Mouse (Mus musculus): ENCODE measurements at regions not wholly inside any gene's neighbourhood (a gene's known extent, or its start where the extent isn't known, plus 50 kb on each side); places are given as distances from the start of the nearest gene placed in this dataset.
A peak's percentile ranks its signal among the peaks of the same experiment; 100 is the strongest.
"Not testable (repeated sequence)": the region's sequence is repeated elsewhere in the genome, so short reads cannot be mapped to it uniquely, and the experiment has no call there.

DNA sequence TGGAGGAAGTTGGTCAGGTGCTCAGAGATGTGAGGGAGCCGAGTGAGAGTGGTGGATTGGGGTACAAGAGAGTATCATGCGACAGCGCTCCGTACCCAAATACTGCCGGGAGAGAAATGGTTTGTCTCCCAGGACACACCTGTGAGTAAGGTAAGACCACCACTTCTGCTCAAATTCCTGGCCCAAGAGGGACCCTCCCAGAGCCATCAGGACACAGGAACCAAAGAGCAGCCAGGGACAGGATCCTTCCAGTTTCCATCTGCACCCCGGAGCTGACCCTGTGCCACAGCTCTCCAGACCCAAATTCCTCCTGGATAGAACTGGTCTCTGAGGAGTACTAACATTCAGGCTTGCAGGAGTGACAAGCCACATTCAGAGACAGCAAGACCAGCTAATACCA lies 185.2 kb upstream of the Peli2 start:
- no peak for DNase-seq

DNA sequence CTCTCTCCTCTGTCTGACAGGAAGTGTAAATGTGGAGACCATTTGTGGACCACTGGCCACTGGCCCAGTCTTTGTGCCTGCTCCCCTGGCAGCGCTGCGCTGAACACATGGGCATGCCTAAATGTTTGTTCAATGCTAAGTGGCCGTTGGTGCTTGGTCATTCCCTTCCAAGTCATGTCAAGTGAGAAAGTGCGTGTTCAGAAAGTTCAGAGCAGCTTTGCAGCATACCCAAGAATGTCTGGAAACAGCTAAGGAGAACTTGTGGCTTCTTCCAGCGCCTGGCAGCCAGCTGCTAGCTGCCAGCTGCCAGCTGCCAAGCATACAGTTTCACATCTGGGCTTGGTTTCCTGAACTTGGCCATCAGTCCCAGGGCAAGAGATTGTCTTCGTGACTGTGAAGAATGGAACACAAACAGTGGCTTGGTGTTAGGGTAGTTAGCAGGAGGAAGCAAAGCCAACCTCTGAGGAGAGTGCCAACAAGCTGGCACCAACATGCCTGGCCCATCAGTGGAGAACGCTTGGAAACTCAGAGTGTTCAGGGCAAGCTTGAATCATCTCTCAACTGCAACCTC lies 183.5 kb upstream of the Peli2 start:
- peak; percentile 71 to 83 for DNase-seq

DNA sequence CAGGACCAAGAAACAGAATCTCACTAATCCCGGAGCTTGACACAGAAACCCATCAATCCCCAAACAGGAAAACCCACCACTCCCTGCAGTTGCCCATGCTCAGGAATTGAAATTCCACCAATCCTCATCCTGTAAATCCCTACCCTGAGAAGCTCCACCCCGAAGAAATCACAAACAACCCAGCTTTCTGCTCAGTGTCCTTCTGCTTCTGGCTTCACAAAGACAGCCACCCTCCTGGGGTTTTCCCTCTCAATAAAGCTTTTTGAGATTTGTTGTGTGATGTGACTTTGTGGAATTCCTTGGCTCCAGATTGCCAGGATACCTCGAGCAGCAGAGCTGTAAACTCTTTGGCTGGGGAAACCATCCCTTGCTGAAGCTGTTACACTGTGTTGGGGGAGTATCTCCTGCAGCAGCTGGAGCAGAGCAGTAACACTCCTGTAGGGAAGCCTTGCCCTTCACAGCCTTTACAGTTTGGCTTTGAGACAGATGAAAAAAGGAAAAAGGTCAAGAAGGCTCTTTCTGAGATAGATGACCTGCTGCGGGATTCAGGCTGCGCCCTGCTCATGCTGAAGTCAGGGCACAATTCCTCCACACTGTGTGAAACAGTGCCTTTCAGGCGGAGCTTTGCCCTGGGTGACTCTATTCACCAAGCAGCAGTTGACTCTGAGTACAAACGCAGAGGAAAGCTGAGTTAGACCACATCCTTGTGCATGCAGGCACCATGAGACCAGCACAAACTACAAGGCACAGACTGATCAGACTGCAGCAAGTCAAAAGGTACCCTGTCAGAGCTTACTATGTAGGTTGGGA lies 180.6 kb upstream of the Peli2 start:
- no peak for DNase-seq

DNA sequence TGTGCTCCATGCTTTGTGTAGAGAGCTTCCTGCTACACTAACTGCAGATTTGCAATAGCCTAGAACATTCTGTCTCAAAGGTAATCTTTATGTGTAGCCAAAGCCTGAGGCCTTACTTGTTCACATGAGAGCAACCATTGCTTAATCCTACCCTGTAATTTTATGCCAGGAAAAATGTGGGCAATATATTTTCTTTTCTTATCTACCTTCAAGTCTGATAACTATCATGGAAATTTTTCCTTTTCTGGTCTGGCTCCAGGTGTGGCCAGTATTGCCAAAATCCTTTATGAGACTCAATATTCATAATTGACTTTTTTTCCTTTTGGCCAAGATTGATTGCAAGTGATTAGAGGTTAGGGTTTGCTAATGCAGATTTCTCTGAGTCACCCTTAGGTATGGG lies 178.0 kb upstream of the Peli2 start:
- DNase-seq: no peak

DNA sequence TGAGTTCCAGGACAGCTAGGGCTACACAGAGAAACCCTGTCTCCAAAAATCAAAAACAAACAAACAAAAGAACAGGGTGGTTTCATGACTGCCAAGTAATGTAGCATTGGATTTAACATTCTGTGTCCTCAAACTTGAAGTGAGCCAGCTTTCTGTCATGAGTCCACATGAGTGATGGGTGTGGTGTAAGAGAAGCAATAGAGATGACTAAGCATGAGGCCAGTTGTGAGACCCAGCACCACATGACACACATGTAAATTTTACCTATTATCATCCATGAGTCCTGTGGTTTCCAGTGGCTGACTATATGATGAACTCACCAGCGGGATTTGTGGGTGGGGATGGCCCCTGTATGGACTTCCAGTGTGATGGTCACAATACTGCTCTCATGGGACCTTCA lies 176.0 kb upstream of the Peli2 start:
- no peak for DNase-seq

- DNase-seq: no peak
Observed at GRCm38 (mm10) chr14:47951041-47951440, 169.6 kb upstream of the Peli2 start.

DNA sequence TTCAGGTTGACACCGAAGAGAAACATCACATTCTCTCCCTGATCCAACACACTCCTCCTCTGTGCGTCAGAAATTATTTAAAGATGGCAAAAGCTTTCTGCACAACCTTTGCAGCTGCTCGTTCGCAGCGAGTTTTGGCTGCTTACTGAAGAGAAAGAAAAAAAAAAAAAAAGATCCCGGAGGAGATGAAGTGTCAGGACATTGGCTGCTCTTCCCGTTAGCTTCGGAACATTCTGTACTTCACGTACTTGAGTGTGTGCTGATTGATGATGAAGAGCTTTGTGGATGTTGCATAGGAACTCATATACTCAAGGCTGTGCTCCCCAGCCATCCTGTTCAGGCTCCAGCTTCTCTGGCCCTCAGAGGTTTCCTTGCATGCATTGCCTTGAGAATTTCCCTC lies 162.5 kb upstream of the Peli2 start:
- DNase-seq: no peak

DNA sequence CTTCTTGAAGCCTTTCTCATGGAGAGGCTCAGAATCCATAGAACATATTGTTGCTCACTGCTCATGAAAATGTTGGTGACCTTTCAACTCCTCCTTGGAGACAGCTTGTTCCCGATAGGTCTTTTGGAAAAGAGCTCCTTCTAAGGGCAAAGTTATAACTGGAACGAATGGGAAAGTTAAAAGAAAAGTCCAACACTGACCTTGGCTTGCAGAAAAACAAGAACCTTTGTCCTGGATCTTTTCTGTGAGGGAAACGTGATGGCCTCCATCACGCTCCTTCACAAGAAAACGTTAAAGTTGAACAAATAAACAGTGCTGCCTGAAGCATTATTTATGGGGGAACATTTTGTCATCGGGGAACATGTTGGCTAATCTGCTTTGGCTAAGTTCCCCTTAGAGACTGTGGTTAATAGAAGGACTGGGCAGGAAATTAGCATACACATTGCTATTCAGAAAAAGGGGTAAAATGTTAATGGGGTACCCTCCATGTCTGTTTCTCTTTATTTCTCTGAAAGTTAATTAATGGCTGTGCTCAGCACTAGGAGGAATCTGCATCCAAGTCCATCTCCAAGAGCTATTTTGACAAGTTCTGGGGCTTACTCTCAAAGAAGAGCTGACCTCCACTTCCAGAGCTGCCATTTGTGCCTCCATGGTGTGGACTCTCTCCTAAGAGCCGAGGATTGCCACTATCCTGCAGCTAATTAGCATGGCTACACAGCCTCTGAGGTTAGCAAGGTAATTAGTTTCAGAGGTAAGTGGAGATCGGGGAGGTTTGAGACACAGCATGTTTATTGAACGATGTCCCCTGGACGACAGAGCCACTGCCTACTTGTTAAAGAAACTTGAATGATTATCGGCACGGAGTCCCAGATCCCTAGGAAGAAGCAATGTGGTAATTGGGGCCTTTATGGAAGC lies 161.0 kb upstream of the Peli2 start:
- DNase-seq: no peak

GRCm38 (mm10) chr14:47964806-47965205 lies 155.8 kb upstream of the Peli2 start:
- not testable (repeated sequence) for DNase-seq

GRCm38 (mm10) chr14:47969871-47970270 lies 150.8 kb upstream of the Peli2 start:
- no peak for DNase-seq

- DNase-seq: not testable (repeated sequence)
Observed at GRCm38 (mm10) chr14:47973161-47973560, 147.5 kb upstream of the Peli2 start.

GRCm38 (mm10) chr14:47982993-47983740 lies 137.5 kb upstream of the Peli2 start:
- DNase-seq: no peak

GRCm38 (mm10) chr14:47986483-47986882 lies 134.1 kb upstream of the Peli2 start:
- DNase-seq: no peak

GRCm38 (mm10) chr14:47986941-47987340 lies 133.7 kb upstream of the Peli2 start:
- no peak for DNase-seq

GRCm38 (mm10) chr14:47987392-47988075 lies 133.1 kb upstream of the Peli2 start:
- DNase-seq: peak; percentile 59 to 60

DNA sequence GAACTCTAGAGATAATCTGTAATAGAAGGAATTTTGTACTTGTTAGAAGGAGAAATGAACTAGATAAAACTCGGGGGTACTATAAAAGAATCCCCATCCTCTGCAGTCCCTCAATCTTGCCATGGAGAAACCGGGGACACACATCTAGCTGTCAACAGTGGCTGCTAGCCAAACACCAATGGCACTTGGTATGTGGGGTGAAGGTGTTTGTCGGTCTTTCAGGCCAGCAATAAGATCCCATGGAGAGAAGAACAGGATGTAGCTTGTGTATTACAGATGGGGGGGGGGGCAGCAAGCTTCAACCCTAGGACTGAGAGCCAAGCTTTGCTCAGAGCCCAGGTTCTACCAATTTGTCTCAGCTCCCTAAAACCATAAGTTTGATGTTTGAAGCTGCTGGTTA lies 132.5 kb upstream of the Peli2 start:
- peak in 1 of 2 experiments; percentile 57 for DNase-seq

GRCm38 (mm10) chr14:47989315-47989714 lies 131.3 kb upstream of the Peli2 start:
- DNase-seq: peak; percentile 92 to 95

DNA sequence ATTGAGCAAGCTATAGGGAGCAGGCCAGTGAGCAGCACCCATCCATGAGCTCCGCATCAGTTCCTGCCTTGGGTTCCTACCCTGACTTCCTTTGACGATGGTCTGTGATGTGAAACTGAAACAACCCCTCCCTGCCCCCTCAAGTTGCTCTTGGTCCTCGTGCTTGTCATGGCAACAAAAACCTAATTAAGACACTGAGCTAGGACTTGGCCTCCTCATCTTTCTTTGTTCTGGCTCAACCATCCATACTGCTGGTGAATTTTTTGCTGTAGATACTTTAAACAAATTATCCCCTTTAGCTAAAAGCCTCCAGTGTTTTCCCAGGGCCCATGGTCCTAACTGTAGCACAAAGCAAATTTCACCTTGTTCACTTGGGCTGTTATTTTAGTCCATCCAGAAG lies 129.9 kb upstream of the Peli2 start:
- DNase-seq: no peak

DNA sequence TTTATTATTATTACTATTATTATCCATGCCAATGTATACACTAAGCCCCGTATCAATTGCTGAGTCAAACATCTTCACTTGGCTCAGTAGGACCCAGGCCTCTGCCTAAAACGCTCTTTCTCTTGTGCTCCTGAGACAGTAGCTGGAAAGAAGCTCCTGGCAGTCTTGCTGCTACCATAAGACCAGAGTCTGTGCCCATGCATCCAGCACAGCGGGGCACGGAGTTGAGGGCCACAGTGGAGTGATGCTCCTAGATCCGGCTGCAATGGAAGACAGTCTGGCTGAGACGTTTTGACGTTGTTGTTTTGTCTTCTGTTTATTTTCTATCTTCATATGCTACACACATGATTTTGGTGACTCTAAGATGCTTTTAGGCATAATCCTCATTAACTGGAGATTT lies 129.1 kb upstream of the Peli2 start:
- DNase-seq: peak; percentile 42 to 74

GRCm38 (mm10) chr14:47992091-47992490 lies 128.5 kb upstream of the Peli2 start:
- no peak for DNase-seq

DNA sequence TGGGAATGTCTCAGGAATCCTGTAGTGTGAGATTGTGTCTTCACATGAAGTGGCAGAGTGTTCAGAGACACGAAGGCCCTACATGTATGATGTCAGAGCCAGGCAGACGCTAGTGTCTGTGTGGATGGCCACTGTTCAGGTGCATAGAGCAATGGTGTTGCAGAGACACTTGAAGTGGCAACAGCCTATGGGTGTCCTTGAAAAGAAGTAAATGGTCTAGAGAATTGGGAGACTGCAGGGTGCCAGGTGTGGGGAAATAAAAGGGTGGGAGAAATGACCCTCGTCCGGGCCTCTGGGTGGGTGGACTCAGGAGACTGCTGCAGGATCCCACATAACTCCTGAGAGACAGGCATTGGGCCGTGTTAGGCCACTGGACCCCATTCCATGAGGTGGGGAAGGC lies 127.8 kb upstream of the Peli2 start:
- DNase-seq: no peak

- DNase-seq: no peak
Observed at GRCm38 (mm10) chr14:47998936-47999335, 121.7 kb upstream of the Peli2 start.
